Mouse (Mus musculus): ENCODE data around the gene Ap2a1.
"Not testable (repeated sequence)": the region's sequence is repeated elsewhere in the genome, so short reads cannot be mapped to it uniquely, and the experiment has no call there.

The Ap2a1 gene

GRCm38 (mm10) chr7:44888256-44889105 lies 40.8 kb downstream of the Ap2a1 start:
- Histone ChIP-seq H3K9me3 (ENCODE audit: low read length) (no peaks in the 10 kb centered on the region), H3K4me1 (replicated peaks; ENCODE audit: low read depth, low read length) (peaks cover 75% of the 10 kb centered on the region), H3K36me3 (ENCODE audit: insufficient read depth, low read length) (peaks cover 73% of the 10 kb centered on the region), H3K27me3 (ENCODE audit: insufficient read depth, low read length) (no peaks in the 10 kb centered on the region), H3K4me3 (replicated peaks; ENCODE audit: low read length) (no peak overlapping the region)
- TF ChIP-seq NANOG (IDR thresholded peaks at IDR 0.05; ENCODE audit: borderline replicate concordance, low read length) (no peak), CTCF (conservative IDR thresholded peaks at IDR 0.05; ENCODE audit: low read length) (no peak), POU5F1 (IDR thresholded peaks at IDR 0.05; ENCODE audit: borderline replicate concordance, low read length) (no peak)

DNA sequence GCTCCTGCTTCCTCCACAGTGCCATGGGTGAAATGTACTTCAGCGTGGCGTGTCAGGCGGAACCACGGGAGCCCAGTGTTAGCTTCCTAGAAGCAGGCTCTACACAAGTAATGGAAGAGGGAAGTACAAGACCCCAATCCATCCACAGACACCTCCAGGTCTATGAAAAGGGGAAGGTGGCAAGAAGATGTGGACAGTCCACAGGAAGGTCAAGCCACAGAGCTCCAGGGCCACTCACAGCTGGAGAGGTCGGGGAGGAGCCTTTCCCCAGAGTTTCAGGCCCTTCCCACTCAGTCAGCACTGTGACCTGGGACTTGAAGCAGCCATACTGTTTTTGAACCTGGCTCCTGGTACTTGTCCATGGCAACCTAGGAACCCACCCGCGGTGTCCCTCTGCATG lies 42.3 kb downstream of the Ap2a1 start:
- TF ChIP-seq CTCF (conservative IDR thresholded peaks at IDR 0.05; ENCODE audit: low read length) (no peak), NANOG (IDR thresholded peaks at IDR 0.05; ENCODE audit: borderline replicate concordance, low read length) (no peak), POU5F1 (IDR thresholded peaks at IDR 0.05; ENCODE audit: borderline replicate concordance, low read length) (no peak)
- H3K4me1 ChIP-seq (replicated peaks; ENCODE audit: low read depth, low read length): peaks cover 80% of the 10 kb centered on the region
- no peaks in the 10 kb centered on the region for H3K9me3 ChIP-seq (ENCODE audit: low read length)
- no peak overlapping the region for H3K4me3 ChIP-seq (replicated peaks; ENCODE audit: low read length)
- H3K36me3 ChIP-seq (ENCODE audit: insufficient read depth, low read length): peaks cover 88% of the 10 kb centered on the region
- H3K27me3 ChIP-seq (ENCODE audit: insufficient read depth, low read length): no peaks in the 10 kb centered on the region

DNA sequence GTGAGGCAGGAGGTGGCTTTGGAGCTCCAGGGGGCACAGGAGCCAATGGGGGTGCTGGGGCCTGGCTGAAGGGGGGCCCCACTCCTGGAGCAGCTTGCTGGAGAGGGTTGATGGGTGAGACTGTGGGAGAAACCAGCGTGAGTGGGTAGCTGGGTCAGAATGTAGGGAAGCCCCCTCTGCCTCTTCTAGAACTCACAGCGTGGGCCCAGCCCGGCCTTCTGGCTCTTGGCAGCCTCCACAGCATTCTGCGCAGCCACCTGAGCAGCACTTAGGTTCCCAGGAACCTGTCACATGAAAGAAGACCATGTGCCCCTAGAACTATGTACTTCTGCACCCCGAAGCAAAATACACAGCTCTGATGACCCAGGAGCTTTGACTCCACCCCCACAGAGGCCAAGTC lies 44.7 kb downstream of the Ap2a1 start:
- Histone ChIP-seq H3K27me3 (ENCODE audit: insufficient read depth, low read length) (no peaks in the 10 kb centered on the region), H3K9me3 (ENCODE audit: low read length) (no peaks in the 10 kb centered on the region), H3K36me3 (ENCODE audit: insufficient read depth, low read length) (peaks cover 98% of the 10 kb centered on the region), H3K4me1 (replicated peaks; ENCODE audit: low read depth, low read length) (peaks cover 82% of the 10 kb centered on the region), H3K4me3 (replicated peaks; ENCODE audit: low read length) (peak overlapping the region; percentile 59)
- TF ChIP-seq NANOG (IDR thresholded peaks at IDR 0.05; ENCODE audit: borderline replicate concordance, low read length) (no peak), POU5F1 (IDR thresholded peaks at IDR 0.05; ENCODE audit: borderline replicate concordance, low read length) (no peak), CTCF (conservative IDR thresholded peaks at IDR 0.05; ENCODE audit: low read length) (no peak)

DNA sequence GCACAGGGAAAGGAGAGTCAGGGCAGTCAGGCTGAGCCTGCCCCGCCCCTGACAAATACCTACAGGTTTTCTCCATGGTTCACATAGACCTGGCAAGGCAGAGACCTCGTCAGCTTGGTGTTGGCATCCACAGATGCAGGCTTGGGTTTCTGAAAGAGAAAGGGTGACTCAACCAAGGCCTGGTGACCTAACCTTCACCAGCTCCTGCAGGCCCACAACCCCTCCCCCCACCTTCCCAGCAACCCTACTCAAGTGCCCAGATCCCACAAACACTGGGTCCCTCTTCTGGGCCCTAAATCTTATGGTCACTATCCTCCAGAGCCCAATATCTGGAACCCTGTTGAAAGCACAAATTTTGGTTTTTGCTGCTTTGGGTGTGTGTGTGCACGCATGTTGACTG lies 46.3 kb downstream of the Ap2a1 start:
- no peak overlapping the region for H3K4me3 ChIP-seq (replicated peaks; ENCODE audit: low read length)
- H3K27me3 ChIP-seq (ENCODE audit: insufficient read depth, low read length): no peaks in the 10 kb centered on the region

GRCm38 (mm10) chr7:44877833-44878232 lies 51.5 kb downstream of the Ap2a1 start:
- Histone ChIP-seq H3K4me3 (replicated peaks; ENCODE audit: low read length) (no peak overlapping the region), H3K36me3 (ENCODE audit: insufficient read depth, low read length) (peaks cover 71% of the 10 kb centered on the region), H3K27me3 (ENCODE audit: insufficient read depth, low read length) (no peaks in the 10 kb centered on the region), H3K4me1 (replicated peaks; ENCODE audit: low read depth, low read length) (peaks cover 56% of the 10 kb centered on the region), H3K9me3 (ENCODE audit: low read length) (peaks cover 19% of the 10 kb centered on the region)
- no peak for TF ChIP-seq CTCF (conservative IDR thresholded peaks at IDR 0.05; ENCODE audit: low read length)
- TF ChIP-seq POU5F1 (IDR thresholded peaks at IDR 0.05; ENCODE audit: borderline replicate concordance, low read length): no peak
- TF ChIP-seq NANOG (IDR thresholded peaks at IDR 0.05; ENCODE audit: borderline replicate concordance, low read length): no peak

More for the DNA sequence above, 46.3 kb downstream of the Ap2a1 start:
- TF ChIP-seq CTCF (conservative IDR thresholded peaks at IDR 0.05; ENCODE audit: low read length) (no peak), POU5F1 (IDR thresholded peaks at IDR 0.05; ENCODE audit: borderline replicate concordance, low read length) (no peak), NANOG (IDR thresholded peaks at IDR 0.05; ENCODE audit: borderline replicate concordance, low read length) (no peak)
- H3K4me1 ChIP-seq (replicated peaks; ENCODE audit: low read depth, low read length): peaks cover 81% of the 10 kb centered on the region
- H3K36me3 ChIP-seq (ENCODE audit: insufficient read depth, low read length): peaks cover 98% of the 10 kb centered on the region
- H3K9me3 ChIP-seq (ENCODE audit: low read length): no peaks in the 10 kb centered on the region

DNA sequence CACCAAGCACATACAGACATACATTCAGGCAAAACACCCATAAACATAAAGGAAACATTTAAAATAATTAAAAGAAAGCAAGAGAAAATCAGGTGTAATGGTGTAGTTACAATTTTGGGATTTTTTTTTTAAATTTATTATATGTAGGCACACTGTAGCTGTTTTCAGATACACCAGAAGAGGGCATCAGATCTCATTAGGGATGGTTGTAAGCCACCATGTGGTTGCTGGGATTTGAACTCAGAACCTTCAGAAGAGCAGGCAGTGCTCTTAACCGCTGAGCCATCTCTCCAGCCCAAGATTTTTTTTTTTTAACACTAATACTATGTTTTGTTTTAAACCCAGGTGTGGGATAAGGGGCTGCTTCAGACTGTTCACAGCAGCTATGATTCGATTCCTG lies 57.5 kb downstream of the Ap2a1 start:
- not testable (repeated sequence) for H3K9me3 ChIP-seq (ENCODE audit: low read length); H3K4me3 ChIP-seq (replicated peaks; ENCODE audit: low read length); H3K27me3 ChIP-seq (ENCODE audit: insufficient read depth, low read length)
- Histone ChIP-seq H3K4me1 (replicated peaks; ENCODE audit: low read depth, low read length) (peaks cover 63% of the 10 kb centered on the region), H3K36me3 (ENCODE audit: insufficient read depth, low read length) (peaks cover 14% of the 10 kb centered on the region)

- Histone ChIP-seq H3K4me3 (replicated peaks; ENCODE audit: low read length) (no peak overlapping the region), H3K9me3 (ENCODE audit: low read length) (peaks cover under 1% of the 10 kb centered on the region; the same call in 1 of the 2 replicates), H3K27me3 (ENCODE audit: insufficient read depth, low read length) (no peaks in the 10 kb centered on the region), H3K36me3 (ENCODE audit: insufficient read depth, low read length) (peaks cover 14% of the 10 kb centered on the region), H3K4me1 (replicated peaks; ENCODE audit: low read depth, low read length) (peaks cover 69% of the 10 kb centered on the region)
- TF ChIP-seq CTCF (conservative IDR thresholded peaks at IDR 0.05; ENCODE audit: low read length) (no peak), POU5F1 (IDR thresholded peaks at IDR 0.05; ENCODE audit: borderline replicate concordance, low read length) (no peak), NANOG (IDR thresholded peaks at IDR 0.05; ENCODE audit: borderline replicate concordance, low read length) (no peak)
Observed at GRCm38 (mm10) chr7:44871181-44871580, 58.1 kb downstream of the Ap2a1 start.

GRCm38 (mm10) chr7:44870614-44871013 lies 58.7 kb downstream of the Ap2a1 start:
- Histone ChIP-seq H3K4me1 (replicated peaks; ENCODE audit: low read depth, low read length) (peaks cover 74% of the 10 kb centered on the region), H3K9me3 (ENCODE audit: low read length) (no peaks in the 10 kb centered on the region), H3K36me3 (ENCODE audit: insufficient read depth, low read length) (peaks cover 14% of the 10 kb centered on the region), H3K27me3 (ENCODE audit: insufficient read depth, low read length) (no peaks in the 10 kb centered on the region), H3K4me3 (replicated peaks; ENCODE audit: low read length) (no peak overlapping the region)
- TF ChIP-seq CTCF (conservative IDR thresholded peaks at IDR 0.05; ENCODE audit: low read length): no peak
- TF ChIP-seq NANOG (IDR thresholded peaks at IDR 0.05; ENCODE audit: borderline replicate concordance, low read length): no peak
- TF ChIP-seq POU5F1 (IDR thresholded peaks at IDR 0.05; ENCODE audit: borderline replicate concordance, low read length): no peak
